Mouse (Mus musculus): ENCODE results near the gene Pex14. TPM values are rescaled to one million over a fixed set of nuclear protein-coding genes. Genes with fewer than 3 reads are reported as not detected.

Pex14 gene
- polyA plus RNA-seq, 1 experiment, result 17.3 TPM

- WGBS, result 90% methylated on average over 12 of the region's 12 CpGs
- Histone ChIP-seq H3K27me3 (ENCODE audit: control insufficient read depth, insufficient read depth, low read length) (no peaks in the 10 kb centered on the region), H3K36me3 (ENCODE audit: control insufficient read depth, insufficient read depth, low read length) (peaks cover 8% of the 10 kb centered on the region), H3K4me1 (ENCODE audit: control insufficient read depth, insufficient read depth, insufficient read length) (no peaks in the 10 kb centered on the region), H3K27ac (ENCODE audit: insufficient read depth, low read length) (no peak overlapping the region), H3K4me3 (ENCODE audit: extremely low read depth, insufficient read depth, insufficient read length) (no peak overlapping the region)
- TF ChIP-seq POLR2A (IDR thresholded peaks at IDR 0.05; ENCODE audit: low read depth, low read length) (no peak), CTCF (IDR thresholded peaks at IDR 0.05; ENCODE audit: extremely low read depth, insufficient read depth, insufficient read length, insufficient replicate concordance) (no peak)
- no peak for DNase-seq (ENCODE audit: low read depth in 1 of 2, low spot score in 2 of 2)
Observed at GRCm38 (mm10) chr4:148960011-148960410, 139.7 kb downstream of the Pex14 start.

- Histone ChIP-seq H3K4me3 (ENCODE audit: extremely low read depth, insufficient read depth, insufficient read length) (no peak overlapping the region), H3K27ac (ENCODE audit: insufficient read depth, low read length) (no peak overlapping the region), H3K27me3 (ENCODE audit: control insufficient read depth, insufficient read depth, low read length) (peaks cover 2% of the 10 kb centered on the region; the same call in 1 of the 2 replicates), H3K36me3 (ENCODE audit: control insufficient read depth, insufficient read depth, low read length) (peaks cover 12% of the 10 kb centered on the region), H3K4me1 (ENCODE audit: control insufficient read depth, insufficient read depth, insufficient read length) (peaks cover 3% of the 10 kb centered on the region)
- 89% methylated on average over 14 of the region's 14 CpGs for WGBS
- TF ChIP-seq POLR2A (IDR thresholded peaks at IDR 0.05; ENCODE audit: low read depth, low read length) (no peak), CTCF (IDR thresholded peaks at IDR 0.05; ENCODE audit: extremely low read depth, insufficient read depth, insufficient read length, insufficient replicate concordance) (no peak)
- DNase-seq (ENCODE audit: low read depth in 1 of 2, low spot score in 2 of 2), result no peak
Observed at GRCm38 (mm10) chr4:148955131-148955813, 144.4 kb downstream of the Pex14 start.

DNA sequence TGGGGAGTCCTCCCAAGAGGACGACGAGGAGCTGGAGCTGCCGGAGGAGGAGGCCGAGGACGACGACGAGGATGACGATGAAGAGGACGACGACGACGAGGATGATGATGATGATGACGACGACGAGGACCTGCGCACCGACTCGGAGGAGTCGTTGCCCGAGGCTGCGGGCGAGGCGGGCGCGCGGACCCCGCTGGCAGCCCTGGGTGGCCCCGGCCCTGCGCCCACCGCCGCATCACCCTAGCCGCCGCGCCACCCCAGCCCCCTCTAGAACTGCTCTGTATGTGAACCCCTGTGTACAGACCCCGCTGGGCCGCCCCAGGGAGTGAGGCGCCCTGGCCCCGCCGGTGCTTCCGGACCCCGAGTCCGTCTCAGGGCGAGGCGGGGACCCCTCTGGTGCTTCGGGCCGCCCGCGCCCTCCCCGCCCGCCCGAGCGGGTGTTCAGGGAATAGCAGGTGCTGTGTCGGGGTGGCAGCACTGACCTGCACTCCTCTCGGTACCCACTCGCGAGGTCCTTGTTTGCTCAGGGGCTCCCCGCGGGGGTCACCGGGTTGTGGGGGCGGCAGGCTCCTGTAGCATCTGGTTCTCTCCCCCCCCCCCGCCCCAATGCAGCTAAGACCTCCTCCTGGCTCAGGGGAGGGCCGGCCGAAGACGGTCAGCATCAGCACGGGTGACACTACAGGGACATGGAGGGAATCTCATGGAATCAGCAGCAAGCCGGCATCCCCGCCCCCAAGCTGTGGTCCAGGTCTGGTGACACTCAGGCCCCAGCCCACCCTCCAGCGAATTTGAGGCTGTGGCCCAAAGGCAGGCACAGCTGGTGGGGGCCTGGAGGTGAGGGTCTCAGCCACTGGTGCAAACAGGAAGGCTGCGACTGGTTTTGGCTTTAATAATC lies 147.1 kb downstream of the Pex14 start:
- DNase-seq (ENCODE audit: low read depth in 1 of 2, low spot score in 2 of 2), result no peak
- H3K27ac ChIP-seq (ENCODE audit: insufficient read depth, low read length), result no peak overlapping the region
- H3K36me3 ChIP-seq (ENCODE audit: control insufficient read depth, insufficient read depth, low read length), result peaks cover 21% of the 10 kb centered on the region
- H3K27me3 ChIP-seq (ENCODE audit: control insufficient read depth, insufficient read depth, low read length), result peaks cover 2% of the 10 kb centered on the region; the same call in 1 of the 2 replicates
- 81% methylated on average over 67 of the region's 69 CpGs for WGBS
- TF ChIP-seq POLR2A (IDR thresholded peaks at IDR 0.05; ENCODE audit: low read depth, low read length) (no peak), CTCF (IDR thresholded peaks at IDR 0.05; ENCODE audit: extremely low read depth, insufficient read depth, insufficient read length, insufficient replicate concordance) (no peak)
- peaks cover 3% of the 10 kb centered on the region for H3K4me1 ChIP-seq (ENCODE audit: control insufficient read depth, insufficient read depth, insufficient read length)
- H3K4me3 ChIP-seq (ENCODE audit: extremely low read depth, insufficient read depth, insufficient read length), result no peak overlapping the region

DNA sequence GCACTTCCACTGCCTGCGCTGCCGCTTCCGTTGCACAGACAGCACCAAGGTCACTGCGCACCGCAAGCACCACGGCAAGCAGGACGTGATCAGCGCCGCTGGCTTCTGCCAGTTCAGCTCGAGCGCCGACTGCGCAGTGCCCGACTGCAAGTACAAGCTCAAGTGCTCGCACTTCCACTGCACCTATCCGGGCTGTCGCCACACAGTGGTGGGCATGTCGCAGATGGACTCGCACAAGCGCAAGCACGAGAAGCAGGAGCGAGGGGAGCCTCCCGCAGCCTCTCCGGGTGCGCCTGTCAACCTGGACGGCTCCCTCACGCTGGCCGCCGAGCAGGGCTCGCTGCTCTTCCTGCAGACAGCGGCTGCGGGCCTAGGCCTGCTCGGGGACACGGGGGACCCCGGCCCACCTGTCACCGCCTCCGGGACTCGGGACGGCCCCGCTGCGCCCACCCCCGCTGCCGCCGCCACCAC lies 147.8 kb downstream of the Pex14 start:
- Histone ChIP-seq H3K4me1 (ENCODE audit: control insufficient read depth, insufficient read depth, insufficient read length) (peaks cover 3% of the 10 kb centered on the region), H3K27me3 (ENCODE audit: control insufficient read depth, insufficient read depth, low read length) (peaks cover 2% of the 10 kb centered on the region; the same call in 1 of the 2 replicates), H3K4me3 (ENCODE audit: extremely low read depth, insufficient read depth, insufficient read length) (no peak overlapping the region), H3K27ac (ENCODE audit: insufficient read depth, low read length) (no peak overlapping the region), H3K36me3 (ENCODE audit: control insufficient read depth, insufficient read depth, low read length) (peaks cover 24% of the 10 kb centered on the region)
- DNase-seq (ENCODE audit: low read depth in 1 of 2, low spot score in 2 of 2), result no peak
- no peak for TF ChIP-seq CTCF (IDR thresholded peaks at IDR 0.05; ENCODE audit: extremely low read depth, insufficient read depth, insufficient read length, insufficient replicate concordance)
- no peak for TF ChIP-seq POLR2A (IDR thresholded peaks at IDR 0.05; ENCODE audit: low read depth, low read length)
- 87% methylated on average over 44 of the region's 44 CpGs for WGBS

- Histone ChIP-seq H3K27me3 (ENCODE audit: control insufficient read depth, insufficient read depth, low read length) (peaks cover 2% of the 10 kb centered on the region; the same call in 1 of the 2 replicates), H3K27ac (ENCODE audit: insufficient read depth, low read length) (no peak overlapping the region), H3K36me3 (ENCODE audit: control insufficient read depth, insufficient read depth, low read length) (peaks cover 24% of the 10 kb centered on the region), H3K4me3 (ENCODE audit: extremely low read depth, insufficient read depth, insufficient read length) (no peak overlapping the region), H3K4me1 (ENCODE audit: control insufficient read depth, insufficient read depth, insufficient read length) (peaks cover 3% of the 10 kb centered on the region)
- no peak for TF ChIP-seq CTCF (IDR thresholded peaks at IDR 0.05; ENCODE audit: extremely low read depth, insufficient read depth, insufficient read length, insufficient replicate concordance)
- no peak for TF ChIP-seq POLR2A (IDR thresholded peaks at IDR 0.05; ENCODE audit: low read depth, low read length)
- DNase-seq (ENCODE audit: low read depth in 1 of 2, low spot score in 2 of 2), result no peak
- WGBS, result 87% methylated on average over 25 of the region's 25 CpGs
Observed at GRCm38 (mm10) chr4:148950932-148951650, 148.6 kb downstream of the Pex14 start.

- peaks cover 24% of the 10 kb centered on the region for H3K36me3 ChIP-seq (ENCODE audit: control insufficient read depth, insufficient read depth, low read length)
- peaks cover 2% of the 10 kb centered on the region; the same call in 1 of the 2 replicates for H3K27me3 ChIP-seq (ENCODE audit: control insufficient read depth, insufficient read depth, low read length)
- DNase-seq (ENCODE audit: low read depth in 1 of 2, low spot score in 2 of 2), result no peak
- no peak overlapping the region for H3K27ac ChIP-seq (ENCODE audit: insufficient read depth, low read length)
- WGBS, result 83% methylated on average over 6 of the region's 6 CpGs
- no peak for TF ChIP-seq CTCF (IDR thresholded peaks at IDR 0.05; ENCODE audit: extremely low read depth, insufficient read depth, insufficient read length, insufficient replicate concordance)
- no peak for TF ChIP-seq POLR2A (IDR thresholded peaks at IDR 0.05; ENCODE audit: low read depth, low read length)
- no peak overlapping the region for H3K4me3 ChIP-seq (ENCODE audit: extremely low read depth, insufficient read depth, insufficient read length)
- peaks cover 3% of the 10 kb centered on the region for H3K4me1 ChIP-seq (ENCODE audit: control insufficient read depth, insufficient read depth, insufficient read length)
Observed at GRCm38 (mm10) chr4:148950487-148950886, 149.2 kb downstream of the Pex14 start.

All from spleen, adult 2 months (tissue).